Mouse (Mus musculus) liver, embryonic 14.5 days (tissue): ENCODE measurements around the gene Pign.

Experiments used
- CTCF ChIP-seq: IDR thresholded peaks from 2 replicates; pipeline ENCODE4 v1.5.1; 2016; ENCODE audit warnings: antibody characterized with exemption, low read depth, control low read depth
- EP300 ChIP-seq: IDR thresholded peaks from 2 replicates; pipeline ENCODE4 v1.6.1; 2016; ENCODE audit warnings: antibody characterized with exemption, low read depth

- TF ChIP-seq CTCF, result peak; percentile 67
- TF ChIP-seq EP300, result no peak
Observed at GRCm38 (mm10) chr1:105680587-105680986, 17.1 kb upstream of the Pign start.
